Mouse (Mus musculus): ENCODE measurements around the gene Tmem176b.

GRCm38 (mm10) chr6:48825016-48825415, 16.3 kb downstream of the Tmem176b start:
- TF ChIP-seq CTCF (IDR thresholded peaks at IDR 0.05; ENCODE audit: borderline replicate concordance, insufficient read depth, low read depth, low read length): no peak
- no peak for TF ChIP-seq POLR2A (IDR thresholded peaks at IDR 0.05; ENCODE audit: borderline replicate concordance, insufficient read depth, low read length)
